Mouse (Mus musculus) mouse embryonic stem cell (cell line): ENCODE results near the gene Ubl4a.
"Not testable (repeated sequence)": the region's sequence is repeated elsewhere in the genome, so short reads cannot be mapped to it uniquely, and the experiment has no call there.

Experiments used
- in situ Hi-C, 2 experiments: fragments of 300-500 bp; cut with MboI; formaldehyde crosslinking; loops; 1 replicate in 1 of 2; 3 replicates in 1 of 2; pipeline ENCODE4 v1.14.3; 2019 to 2020; ENCODE audit warnings: low sequenced_read_pairs in 2 of 2, low pct_unique_long_range_greater_than_20kb in 1 of 2, mixed read lengths in 1 of 2; ENCODE audit not compliant: unreplicated experiment in 1 of 2

The Ubl4a gene

GRCm38 (mm10) chrX:74372888-74373549, at the start of gene Ubl4a, which contains the start of gene Slc10a3:
TSS of gene Ubl4a (minus strand) at chrX:74373218.
TSS of gene Slc10a3 (minus strand) at chrX:74373349.
- in situ Hi-C loops, result no loop called here

GRCm38 (mm10) chrX:74413377-74413776, 40.4 kb upstream of the Ubl4a start:
- in situ Hi-C loops, result loop anchor here in 1 of 2 experiments (5.0 to 10.0 kb wide), 2 partner anchors 161 to 289 kb away; partner anchors contain the start of genes Emd and Opn1mw

GRCm38 (mm10) chrX:74408340-74408739, 35.3 kb upstream of the Ubl4a start:
- in situ Hi-C loops, result no loop called here

- in situ Hi-C loops, result no loop called here
Observed at GRCm38 (mm10) chrX:74400136-74400535, 27.1 kb upstream of the Ubl4a start.

GRCm38 (mm10) chrX:74392535-74393443, 19.8 kb upstream of the Ubl4a start, which contains the start of the genes Fam3a and Ikbkg:
TSS of gene Fam3a (minus strand) at chrX:74393272.
TSS of gene Ikbkg (plus strand) at chrX:74393290.
- in situ Hi-C loops, result no loop called here

GRCm38 (mm10) chrX:74388153-74388552, 15.1 kb upstream of the Ubl4a start:
- in situ Hi-C loops, result no loop called here

- in situ Hi-C loops, result no loop called here
Observed at GRCm38 (mm10) chrX:74384451-74384850, 11.4 kb upstream of the Ubl4a start.

- in situ Hi-C loops, result no loop called here
Observed at GRCm38 (mm10) chrX:74368209-74368909, 4.7 kb downstream of the Ubl4a start.

- in situ Hi-C loops, result no loop called here
Observed at GRCm38 (mm10) chrX:74367512-74367911, 5.5 kb downstream of the Ubl4a start.

- in situ Hi-C loops, result no loop called here
Observed at GRCm38 (mm10) chrX:74359171-74359570, 13.8 kb downstream of the Ubl4a start.

GRCm38 (mm10) chrX:74357069-74357468, 15.9 kb downstream of the Ubl4a start:
- in situ Hi-C loops, result not testable (repeated sequence)

- in situ Hi-C loops, result no loop called here
Observed at GRCm38 (mm10) chrX:74353467-74353770, 19.6 kb downstream of the Ubl4a start, which contains the start of gene Lage3. TSS of gene Lage3 (minus strand) at chrX:74353618.

- in situ Hi-C loops, result no loop called here
Observed at GRCm38 (mm10) chrX:74352645-74353466, 20.2 kb downstream of the Ubl4a start.

GRCm38 (mm10) chrX:74330166-74330930, 42.7 kb downstream of the Ubl4a start:
- in situ Hi-C loops, result no loop called here

GRCm38 (mm10) chrX:74329215-74329671, 43.8 kb downstream of the Ubl4a start:
- in situ Hi-C loops, result no loop called here

- in situ Hi-C loops, result no loop called here
Observed at GRCm38 (mm10) chrX:74328725-74329161, 44.3 kb downstream of the Ubl4a start, which contains the start of gene Plxna3. TSS of gene Plxna3 (plus strand) at chrX:74329066.
